ENCODE assay signal across 19 mouse cellular contexts in the genomic region with DNA sequence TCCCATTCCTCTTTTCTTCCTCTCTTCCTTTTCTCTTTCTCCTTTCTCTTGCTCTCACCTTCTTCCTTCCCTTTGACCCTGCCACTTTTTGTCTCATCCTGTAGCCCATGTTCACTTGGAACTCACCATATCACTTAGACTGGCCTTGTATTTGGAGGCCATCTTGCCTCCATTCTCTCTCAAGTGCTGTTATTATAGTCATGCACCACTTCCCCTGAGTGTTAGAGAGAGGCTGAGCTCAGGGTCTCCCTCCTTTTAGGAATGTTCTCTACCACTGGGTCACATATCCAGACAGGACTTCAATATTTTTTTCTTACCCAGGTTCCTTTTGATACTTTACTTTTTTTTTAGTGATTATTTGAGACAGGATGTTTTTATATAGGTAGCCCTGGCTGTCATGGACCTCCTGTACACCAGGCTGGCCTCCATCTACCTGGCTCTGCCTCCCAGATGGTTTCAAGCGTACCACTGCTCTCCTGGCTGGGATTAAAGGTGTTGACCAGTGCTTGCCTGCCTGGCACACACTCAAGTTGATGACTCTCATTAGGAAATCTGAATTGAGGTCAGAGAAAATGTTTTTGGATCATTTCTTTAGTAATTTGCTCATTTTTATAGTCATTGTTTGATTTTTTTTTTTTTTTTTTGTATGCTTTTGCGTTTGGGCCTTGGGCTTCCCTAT. TPM values are rescaled to one million over a fixed set of nuclear protein-coding genes. Genes with fewer than 3 reads are reported as not detected.
DNase-seq lines count a peak whose midpoint lies in the region; ATAC-seq and TF ChIP-seq lines count a peak whose summit lies in the region.
"Had no signal": no experiment of that assay in that cellular context is flagged by ENCODE, and none has a peak within 500 bp of the region (broad histone marks: within the 10 kb centered on the region; RNA-seq: fewer than 3 reads in every experiment).

No protein-coding gene starts in this region.

- H3K4me3 ChIP-seq in liver, adult 2 months (ENCODE audit: insufficient read depth, low read depth, low read length), result no peak overlapping the region
- H3K4me3 ChIP-seq in liver, embryonic 11.5 days (ENCODE audit: low read depth, low read length), result no peak overlapping the region
- H3K4me3 ChIP-seq: forebrain, embryonic 13.5 days; hindbrain, embryonic 10.5 days; intestine, embryonic 15.5 days; limb, embryonic 12.5 days; midbrain, embryonic 13.5 days had no signal

- no peaks in the 10 kb centered on the region for H3K27me3 ChIP-seq in liver, adult 2 months (ENCODE audit: control insufficient read depth, insufficient read depth, low read length)
- no peaks in the 10 kb centered on the region for H3K27me3 ChIP-seq in liver, embryonic 11.5 days (replicated peaks; ENCODE audit: control insufficient read depth, insufficient read depth, low read length)
- H3K27me3 ChIP-seq: forebrain, embryonic 13.5 days; intestine, embryonic 15.5 days; limb, embryonic 12.5 days; midbrain, embryonic 13.5 days had no signal

- H3K9ac ChIP-seq in liver, adult 2 months (ENCODE audit: low read depth, low read length), result no peak overlapping the region
- no peak overlapping the region for H3K9ac ChIP-seq in liver, embryonic 11.5 days (ENCODE audit: low read depth, low read length)
- H3K9ac ChIP-seq: forebrain, embryonic 13.5 days; intestine, embryonic 15.5 days; limb, embryonic 12.5 days; liver, embryonic 14.5 days; lung, embryonic 14.5 days; midbrain, embryonic 13.5 days had no signal

- ATAC-seq in cerebellum, adult (ENCODE audit: insufficient number of reproducible peaks, low FRiP score, low TSS enrichment), result peak; percentile 76
- ATAC-seq in liver, embryonic 11.5 days (replicated peaks; ENCODE audit: low FRiP score), result no peak
- ATAC-seq: CD4-positive, CD25-positive, alpha-beta regulatory T cell, adult 4 months; forebrain, embryonic 13.5 days; hindbrain, embryonic 16.5 days; intestine, embryonic 15.5 days; midbrain, embryonic 13.5 days had no signal

- no peak for TF ChIP-seq POLR2A in liver, adult 2 months (IDR thresholded peaks at IDR 0.05; ENCODE audit: extremely low read depth, insufficient read depth, low read length)

- H3K9me3 ChIP-seq in liver, embryonic 11.5 days (ENCODE audit: control insufficient read depth, low read length), result no peaks in the 10 kb centered on the region
- H3K9me3 ChIP-seq: forebrain, embryonic 13.5 days; hindbrain, embryonic 10.5 days; intestine, embryonic 15.5 days; limb, embryonic 12.5 days; midbrain, embryonic 13.5 days had no signal

- peaks cover 24% of the 10 kb centered on the region for H3K79me2 ChIP-seq in liver, adult 2 months (ENCODE audit: control insufficient read depth, insufficient read depth, low read length)

- 17% methylated on average over 2 of the region's 2 CpGs for WGBS in liver, adult 2 months
- WGBS in liver, embryonic 11.5 days, result 95% methylated on average over 2 of the region's 2 CpGs

- H3K4me1 ChIP-seq in liver, adult 2 months (ENCODE audit: control insufficient read depth, insufficient read depth, low read length), result peaks cover 6% of the 10 kb centered on the region; the same call in 1 of the 2 replicates
- H3K4me1 ChIP-seq in liver, embryonic 11.5 days (replicated peaks; ENCODE audit: control insufficient read depth, insufficient read depth, low read length), result no peaks in the 10 kb centered on the region
- H3K4me1 ChIP-seq: forebrain, embryonic 13.5 days; hindbrain, embryonic 10.5 days; intestine, embryonic 15.5 days; limb, embryonic 12.5 days; midbrain, embryonic 13.5 days had no signal

- H3K4me2 ChIP-seq in liver, embryonic 11.5 days, result no peak overlapping the region
- H3K4me2 ChIP-seq: forebrain, embryonic 13.5 days; intestine, embryonic 15.5 days; limb, embryonic 12.5 days; lung, embryonic 14.5 days; midbrain, embryonic 13.5 days had no signal

- H3K27ac ChIP-seq in liver, adult 2 months (replicated peaks; ENCODE audit: insufficient read depth, low read depth, low read length), result no peak overlapping the region
- no peak overlapping the region for H3K27ac ChIP-seq in liver, embryonic 11.5 days (ENCODE audit: low read depth, low read length)
- H3K27ac ChIP-seq: forebrain, embryonic 13.5 days; hindbrain, embryonic 10.5 days; intestine, embryonic 15.5 days; limb, embryonic 12.5 days; liver, embryonic 14.5 days; midbrain, embryonic 13.5 days; stomach, postnatal 0 days had no signal

- no peak for DNase-seq in cerebellum, postnatal 4 days (ENCODE audit: low spot score in 2 of 2)
- DNase-seq in liver, adult 2 months (ENCODE audit: extremely low read depth, low read depth, low spot score), result peak; percentile 78
- no peak for DNase-seq in liver, embryonic 11.5 days (ENCODE audit: low spot score)
- DNase-seq in cerebellum, adult 9-10 months, result peak; percentile 76
- no peak for DNase-seq in right cerebral cortex, postnatal 10 days (ENCODE audit: low spot score in 2 of 2)
- DNase-seq in left cerebral cortex, adult 18-20 months (ENCODE audit: low spot score in 2 of 2), result no peak
- DNase-seq: kidney, adult 9 months; lung, embryonic 14.5 days had no signal

- TF ChIP-seq CTCF in liver, adult 2 months (IDR thresholded peaks at IDR 0.05; ENCODE audit: low read depth, low read length), result 0 out of 2 replicates have a peak, but pooled peaks have one; percentile 1

- H3K36me3 ChIP-seq in liver, adult 2 months (ENCODE audit: control insufficient read depth, insufficient read depth, low read length), result peaks cover 41% of the 10 kb centered on the region
- peaks cover 20% of the 10 kb centered on the region for H3K36me3 ChIP-seq in liver, embryonic 11.5 days (ENCODE audit: control insufficient read depth, insufficient read depth, low read length)

RNA-seq across cellular contexts. Expression of gene Mllt10, which starts 25.3 kb away (rescaled TPM):
- 18.0 and 20.4 TPM in 2 replicates for total RNA-seq in liver, adult 2 months (2014; rRNA removed)
- polyA plus RNA-seq in liver, adult 2 months (2012; rRNA removed), result 15.7 and 16.7 TPM in 2 replicates
- 34.0 and 39.9 TPM in 2 replicates for polyA plus RNA-seq in liver, embryonic 11.5 days (2014; fragmentation: Nextera tagmentation; extraction: Ambion mirVana)
- total RNA-seq in left cerebral cortex, adult 18-20 months (2021), result 10 to 100 TPM; 51.5 to 55.7 TPM

RNA-seq across cellular contexts. Expression of gene Skida1, which starts 31.5 kb away (rescaled TPM):
- 0.47 and 1.3 TPM in 2 replicates for total RNA-seq in liver, adult 2 months (2014; rRNA removed)
- polyA plus RNA-seq in liver, adult 2 months (2012; rRNA removed), result 0.24 and 0.33 TPM in 2 replicates
- 1.6 and 2.4 TPM in 2 replicates for polyA plus RNA-seq in liver, embryonic 11.5 days (2014; fragmentation: Nextera tagmentation; extraction: Ambion mirVana)
- 1 to 10 TPM; 7.4 to 8.7 TPM for total RNA-seq in left cerebral cortex, adult 18-20 months (2021)
- total RNA-seq: monocyte, adult 5-6 weeks had no signal

RNA-seq across cellular contexts. Expression of gene A930004D18Rik, which starts 42.8 kb away (rescaled TPM):
- 2.3 and 2.8 TPM in 2 replicates for total RNA-seq in liver, adult 2 months (2014; rRNA removed)
- 1.4 and 1.9 TPM in 2 replicates for polyA plus RNA-seq in liver, adult 2 months (2012; rRNA removed)
- polyA plus RNA-seq in liver, embryonic 11.5 days (2014; fragmentation: Nextera tagmentation; extraction: Ambion mirVana), result 3.4 and 3.9 TPM in 2 replicates
- 1 to 10 TPM; 2.9 to 5.6 TPM for total RNA-seq in left cerebral cortex, adult 18-20 months (2021)

Comparison
In these comparisons a context has a peak if more than half of its experiments do, and no peak if none do; other contexts are left out.
1. DNase-seq: peak in liver, adult 2 months (single experiment) and cerebellum, adult 9-10 months (single experiment); none in cerebellum, postnatal 4 days (0 of 2), liver, embryonic 11.5 days (single experiment), right cerebral cortex, postnatal 10 days (0 of 2) and left cerebral cortex, adult 18-20 months (0 of 2).